Mouse (Mus musculus) lung, postnatal 14 days (tissue): ENCODE results near the gene Gm5150.
"Not testable (repeated sequence)": the region's sequence is repeated elsewhere in the genome, so short reads cannot be mapped to it uniquely, and the experiment has no call there.

ENCODE experiments used
- DNase-seq: peaks from one replicate; pipeline ENCODE4 v3.0.0; 2021

Gm5150 gene

GRCm38 (mm10) chr3:16006215-16006614 is at the start of gene Gm5150:
Gm5150 (minus strand) TSS chr3:16006437.
- no peak for DNase-seq

DNA sequence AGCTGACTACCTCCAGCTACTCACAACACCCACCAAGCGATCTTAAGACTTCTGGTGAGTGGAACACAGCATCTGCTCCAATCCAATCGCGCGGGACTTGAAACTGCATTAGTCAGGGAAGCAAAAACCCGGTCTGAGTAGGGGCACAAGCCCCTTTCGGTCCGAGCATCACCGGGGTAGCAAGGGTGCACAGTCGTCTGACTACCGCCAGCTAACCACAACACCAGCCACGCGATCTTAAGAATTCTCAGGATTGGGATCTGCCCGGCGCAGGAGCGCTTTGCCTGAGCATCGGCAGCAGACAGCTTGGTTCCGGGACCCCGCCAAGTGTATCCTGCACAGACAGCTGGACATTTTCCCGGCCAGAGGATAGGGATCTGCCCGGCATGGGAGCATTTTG is 45.5 kb upstream of the Gm5150 start:
- not testable (repeated sequence) for DNase-seq

- no peak for DNase-seq
These were observed 41.1 kb upstream of the Gm5150 start for GRCm38 (mm10) chr3:16047288-16047687.

DNA sequence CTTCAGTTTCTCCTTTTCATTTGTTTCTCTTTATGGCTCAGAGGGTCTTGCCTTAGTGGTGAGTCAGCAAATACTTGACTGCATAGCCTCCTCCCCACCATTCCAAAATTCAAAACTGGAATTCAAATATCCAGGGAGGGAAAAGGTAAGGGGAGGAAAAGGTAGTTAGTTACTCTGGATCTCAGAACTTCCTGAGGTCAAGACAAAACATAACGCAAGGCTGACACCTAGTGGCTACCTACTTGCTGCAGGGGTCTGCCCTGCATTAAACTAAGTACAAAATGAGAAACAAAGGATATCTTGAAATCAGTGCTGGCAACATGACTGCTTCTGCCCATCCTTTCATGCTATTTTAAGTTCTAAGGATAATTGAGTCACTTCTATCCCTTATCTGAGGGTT is 37.1 kb upstream of the Gm5150 start:
- DNase-seq: peak; percentile 34

DNA sequence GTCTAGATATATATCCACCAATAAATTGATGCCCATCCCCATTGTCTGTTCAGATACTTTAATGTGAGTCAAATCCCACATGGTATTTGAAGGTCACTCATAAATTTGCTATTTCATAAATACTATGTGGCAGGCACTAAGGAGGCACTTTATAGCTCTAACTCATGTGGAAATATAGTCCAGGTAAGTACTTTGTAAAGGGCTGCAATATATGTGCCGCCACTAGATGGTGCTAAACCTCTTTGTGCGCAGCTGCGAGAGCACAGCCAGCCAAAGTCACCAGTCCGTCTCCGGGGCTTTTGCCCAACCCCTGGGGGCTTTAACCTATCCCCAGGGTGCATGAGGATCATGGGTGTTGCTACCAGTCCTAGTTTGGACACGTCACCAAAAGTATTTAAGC is 18.8 kb upstream of the Gm5150 start:
- DNase-seq: peak; percentile 45

DNA sequence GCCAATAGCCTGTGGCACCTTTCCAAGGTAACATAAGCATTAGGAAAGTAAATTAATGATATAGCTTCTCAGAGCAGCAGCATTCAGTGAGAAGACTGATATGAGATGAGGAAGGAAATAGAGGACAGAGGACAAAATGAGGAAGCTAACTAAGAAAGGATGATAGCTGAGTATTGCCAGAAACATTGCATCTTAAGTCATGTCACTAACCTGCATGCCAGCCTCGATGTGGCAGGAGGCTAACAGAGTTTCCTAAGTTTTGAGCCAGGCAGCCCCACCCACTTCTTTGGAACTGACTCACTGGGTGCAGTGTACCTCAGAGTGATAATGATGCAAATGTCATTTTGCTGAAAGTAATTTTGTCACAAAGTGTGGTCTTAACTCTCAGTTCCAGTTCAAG is 16.0 kb upstream of the Gm5150 start:
- no peak for DNase-seq

- DNase-seq: not testable (repeated sequence)
These were observed 8.2 kb upstream of the Gm5150 start for GRCm38 (mm10) chr3:16014456-16014855.

DNA sequence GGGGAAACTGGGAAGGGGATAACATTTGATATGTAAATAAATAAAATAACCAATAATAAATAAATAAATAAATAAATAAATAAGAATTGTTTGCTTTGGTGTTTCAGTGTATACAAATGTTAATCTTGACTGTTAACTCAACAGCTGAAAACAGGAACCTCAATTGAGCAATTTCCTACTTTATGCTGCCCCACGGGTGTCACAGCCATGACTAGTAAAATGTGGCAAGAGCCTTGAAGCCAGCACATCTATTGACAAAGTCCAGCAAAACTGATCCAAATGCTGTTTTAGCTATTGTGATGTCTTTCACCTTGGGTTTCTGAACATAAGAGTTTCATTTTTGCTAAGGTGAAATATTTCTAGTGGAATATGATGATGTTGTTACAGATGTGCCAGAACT is 1.6 kb upstream of the Gm5150 start:
- no peak for DNase-seq

- DNase-seq: no peak
These were observed 2.2 kb downstream of the Gm5150 start for GRCm38 (mm10) chr3:16003890-16004633.

DNA sequence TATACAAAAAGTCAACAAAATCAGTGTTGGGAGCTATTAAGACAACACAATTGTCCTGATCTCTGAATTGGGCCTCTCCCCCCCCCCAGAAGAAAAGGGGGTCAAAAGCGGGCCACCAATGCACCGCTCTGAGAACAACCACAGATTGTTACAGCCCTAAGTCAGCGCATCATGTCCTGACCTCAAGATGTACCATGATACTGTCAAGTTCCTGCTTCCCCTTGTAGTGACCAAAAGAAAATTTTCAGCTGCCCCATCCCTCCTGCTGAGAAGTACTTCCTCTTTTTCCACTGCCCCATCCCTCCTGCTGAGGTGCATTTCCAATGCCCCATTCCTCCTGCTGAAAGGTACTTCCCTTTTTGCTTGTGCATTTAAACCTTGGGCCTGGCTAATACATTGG is 6.8 kb downstream of the Gm5150 start:
- DNase-seq: not testable (repeated sequence)

DNA sequence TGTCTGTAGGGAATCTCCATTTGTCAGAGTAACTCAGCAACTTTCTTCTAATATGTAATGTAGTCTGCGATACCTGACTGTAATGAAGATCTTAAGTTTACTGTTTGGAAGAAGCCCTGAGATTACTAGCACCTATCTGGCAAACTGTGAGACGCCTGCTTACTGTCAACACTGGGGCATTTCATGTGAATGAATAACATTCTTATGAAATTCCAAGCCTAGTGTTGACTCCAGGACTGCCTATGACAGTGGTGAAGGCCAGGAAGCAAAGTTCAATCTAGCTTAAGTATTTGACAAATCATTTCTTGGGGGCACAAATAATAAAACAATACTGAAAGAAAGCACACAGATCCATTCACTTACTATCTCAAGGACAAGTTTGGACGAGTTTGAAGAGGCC is 24.0 kb downstream of the Gm5150 start:
- no peak for DNase-seq

- no peak for DNase-seq
These were observed 49.3 kb downstream of the Gm5150 start for GRCm38 (mm10) chr3:15956921-15957320.
